Mouse (Mus musculus): ENCODE data around the gene Sptb. TPM values are rescaled to one million over a fixed set of nuclear protein-coding genes. Genes with fewer than 3 reads are reported as not detected.

Gene Sptb
- polyA plus RNA-seq, 1 experiment = 18.9 TPM

- under 1% methylated on average over 70 of the region's 74 CpGs for WGBS
- Histone ChIP-seq H3K4me3 (ENCODE audit: extremely low read depth, insufficient read depth, insufficient read length) (peak overlapping the region; percentile 81), H3K27ac (ENCODE audit: insufficient read depth, low read length) (peak overlapping the region; percentile 79), H3K27me3 (ENCODE audit: control insufficient read depth, insufficient read depth, low read length) (peaks cover 2% of the 10 kb centered on the region; the same call in 1 of the 2 replicates), H3K4me1 (ENCODE audit: control insufficient read depth, insufficient read depth, insufficient read length) (peaks cover 31% of the 10 kb centered on the region; the same call in 1 of the 2 replicates), H3K36me3 (ENCODE audit: control insufficient read depth, insufficient read depth, low read length) (no peaks in the 10 kb centered on the region)
- DNase-seq (ENCODE audit: low read depth in 1 of 2, low spot score in 2 of 2) = peak in 1 of 2 experiments; percentile 57
- TF ChIP-seq CTCF (IDR thresholded peaks at IDR 0.05; ENCODE audit: extremely low read depth, insufficient read depth, insufficient read length, insufficient replicate concordance) (no peak), POLR2A (IDR thresholded peaks at IDR 0.05; ENCODE audit: low read depth, low read length) (0 out of 2 replicates have a peak, but pooled peaks have one; percentile 2)
These were observed 176.7 kb downstream of the Sptb start for GRCm38 (mm10) chr12:76533377-76534222.

GRCm38 (mm10) chr12:76532926-76533376 lies 177.4 kb downstream of the Sptb start:
- Histone ChIP-seq H3K4me1 (ENCODE audit: control insufficient read depth, insufficient read depth, insufficient read length) (peaks cover 28% of the 10 kb centered on the region; the same call in 1 of the 2 replicates), H3K4me3 (ENCODE audit: extremely low read depth, insufficient read depth, insufficient read length) (peak overlapping the region; percentile 81), H3K27ac (ENCODE audit: insufficient read depth, low read length) (peak overlapping the region; percentile 79), H3K27me3 (ENCODE audit: control insufficient read depth, insufficient read depth, low read length) (peaks cover 2% of the 10 kb centered on the region; the same call in 1 of the 2 replicates), H3K36me3 (ENCODE audit: control insufficient read depth, insufficient read depth, low read length) (no peaks in the 10 kb centered on the region)
- peak in 1 of 2 experiments; percentile 18 for DNase-seq (ENCODE audit: low read depth in 1 of 2, low spot score in 2 of 2)
- TF ChIP-seq POLR2A (IDR thresholded peaks at IDR 0.05; ENCODE audit: low read depth, low read length) (no peak), CTCF (IDR thresholded peaks at IDR 0.05; ENCODE audit: extremely low read depth, insufficient read depth, insufficient read length, insufficient replicate concordance) (no peak)
- under 1% methylated on average over 31 of the region's 31 CpGs for whole genome bisulfite sequencing

GRCm38 (mm10) chr12:76531986-76532925 lies 178.1 kb downstream of the Sptb start:
- H3K4me3 ChIP-seq (ENCODE audit: extremely low read depth, insufficient read depth, insufficient read length) = peak overlapping the region; percentile 81; the same call in 1 of the 2 replicates
- WGBS = 28% methylated on average over 19 of the region's 19 CpGs
- no peak overlapping the region for H3K27ac ChIP-seq (ENCODE audit: insufficient read depth, low read length)
- H3K4me1 ChIP-seq (ENCODE audit: control insufficient read depth, insufficient read depth, insufficient read length) = peaks cover 27% of the 10 kb centered on the region; the same call in 1 of the 2 replicates
- peaks cover 2% of the 10 kb centered on the region; the same call in 1 of the 2 replicates for H3K27me3 ChIP-seq (ENCODE audit: control insufficient read depth, insufficient read depth, low read length)
- DNase-seq (ENCODE audit: low read depth in 1 of 2, low spot score in 2 of 2) = no peak
- H3K36me3 ChIP-seq (ENCODE audit: control insufficient read depth, insufficient read depth, low read length) = no peaks in the 10 kb centered on the region
- TF ChIP-seq CTCF (IDR thresholded peaks at IDR 0.05; ENCODE audit: extremely low read depth, insufficient read depth, insufficient read length, insufficient replicate concordance) (no peak), POLR2A (IDR thresholded peaks at IDR 0.05; ENCODE audit: low read depth, low read length) (no peak)

GRCm38 (mm10) chr12:76530580-76531139 lies 179.7 kb downstream of the Sptb start, which contains the start of gene Plekhg3:
Gene Plekhg3 (plus strand): TSS chr12:76530891.
- WGBS = 92% methylated on average over 6 of the region's 6 CpGs
- peaks cover 22% of the 10 kb centered on the region; the same call in 1 of the 2 replicates for H3K4me1 ChIP-seq (ENCODE audit: control insufficient read depth, insufficient read depth, insufficient read length)
- H3K27me3 ChIP-seq (ENCODE audit: control insufficient read depth, insufficient read depth, low read length) = peaks cover 2% of the 10 kb centered on the region; the same call in 1 of the 2 replicates
- no peak for TF ChIP-seq CTCF (IDR thresholded peaks at IDR 0.05; ENCODE audit: extremely low read depth, insufficient read depth, insufficient read length, insufficient replicate concordance)
- no peak for TF ChIP-seq POLR2A (IDR thresholded peaks at IDR 0.05; ENCODE audit: low read depth, low read length)
- H3K36me3 ChIP-seq (ENCODE audit: control insufficient read depth, insufficient read depth, low read length) = no peaks in the 10 kb centered on the region
- H3K27ac ChIP-seq (ENCODE audit: insufficient read depth, low read length) = no peak within 1 kb of the TSS
- no peak for DNase-seq (ENCODE audit: low read depth in 1 of 2, low spot score in 2 of 2)
- no peak within 1 kb of the TSS for H3K4me3 ChIP-seq (ENCODE audit: extremely low read depth, insufficient read depth, insufficient read length)

Other genes with a start within 250 kb of the Sptb start
- gene Plekhg3, start 179.7 kb downstream of the Sptb start, polyA plus RNA-seq (2012; rRNA removed) = 15.3 and 17.3 TPM in 2 replicates
- 15.5 and 25.6 TPM in 2 replicates for gene Churc1, start 55.0 kb upstream of the Sptb start, polyA plus RNA-seq (2012; rRNA removed)
- gene Fntb, start 55.0 kb upstream of the Sptb start, polyA plus RNA-seq (2012; rRNA removed) = 18.7 and 19.8 TPM in 2 replicates
- gene Gpx2, start 85.0 kb upstream of the Sptb start, polyA plus RNA-seq (2012; rRNA removed) = not detected in 2 replicates
- 0.89 and 1.5 TPM in 2 replicates for gene Rab15, start 112.4 kb upstream of the Sptb start, polyA plus RNA-seq (2012; rRNA removed)

Measured in spleen, adult 2 months (tissue).